Mouse (Mus musculus): Measurements from ENCODE around the gene Sox5.

Gene Sox5

GRCm38 (mm10) chr6:144659115-144660108, 122.4 kb downstream of the Sox5 start:
- DNase-seq (ENCODE audit: low read depth) = no peak

- DNase-seq (ENCODE audit: low read depth) = no peak
Observed at GRCm38 (mm10) chr6:144652876-144653275, 128.9 kb downstream of the Sox5 start.

GRCm38 (mm10) chr6:144648896-144649295, 132.9 kb downstream of the Sox5 start:
- no peak for DNase-seq (ENCODE audit: low read depth)

GRCm38 (mm10) chr6:144648124-144648591, 133.6 kb downstream of the Sox5 start:
- DNase-seq (ENCODE audit: low read depth) = no peak

GRCm38 (mm10) chr6:144646331-144646730, 135.4 kb downstream of the Sox5 start:
- no peak for DNase-seq (ENCODE audit: low read depth)

GRCm38 (mm10) chr6:144645796-144646195, 136.0 kb downstream of the Sox5 start:
- no peak for DNase-seq (ENCODE audit: low read depth)

GRCm38 (mm10) chr6:144644711-144645110, 137.1 kb downstream of the Sox5 start:
- no peak for DNase-seq (ENCODE audit: low read depth)

GRCm38 (mm10) chr6:144643601-144644000, 138.2 kb downstream of the Sox5 start:
- no peak for DNase-seq (ENCODE audit: low read depth)

GRCm38 (mm10) chr6:144641888-144642287, 139.9 kb downstream of the Sox5 start:
- DNase-seq (ENCODE audit: low read depth) = no peak

GRCm38 (mm10) chr6:144640591-144640990, 141.2 kb downstream of the Sox5 start:
- DNase-seq (ENCODE audit: low read depth) = peak; percentile 26

- no peak for DNase-seq (ENCODE audit: low read depth)
Observed at GRCm38 (mm10) chr6:144638547-144638946, 143.2 kb downstream of the Sox5 start.

GRCm38 (mm10) chr6:144627539-144628115, 154.2 kb downstream of the Sox5 start:
- DNase-seq (ENCODE audit: low read depth) = no peak

GRCm38 (mm10) chr6:144621089-144621769, 160.5 kb downstream of the Sox5 start:
- no peak for DNase-seq (ENCODE audit: low read depth)

GRCm38 (mm10) chr6:144611383-144611791, 170.4 kb downstream of the Sox5 start:
- no peak for DNase-seq (ENCODE audit: low read depth)

GRCm38 (mm10) chr6:144610878-144611277, 170.9 kb downstream of the Sox5 start:
- no peak for DNase-seq (ENCODE audit: low read depth)

GRCm38 (mm10) chr6:144602883-144603282, 178.9 kb downstream of the Sox5 start:
- DNase-seq (ENCODE audit: low read depth) = no peak

GRCm38 (mm10) chr6:144600351-144600750, 181.4 kb downstream of the Sox5 start:
- no peak for DNase-seq (ENCODE audit: low read depth)

- no peak for DNase-seq (ENCODE audit: low read depth)
Observed at GRCm38 (mm10) chr6:144598324-144598973, 183.3 kb downstream of the Sox5 start.

- no peak for DNase-seq (ENCODE audit: low read depth)
Observed at GRCm38 (mm10) chr6:144596536-144597210, 185.1 kb downstream of the Sox5 start.

- no peak for DNase-seq (ENCODE audit: low read depth)
Observed at GRCm38 (mm10) chr6:144584854-144585253, 196.9 kb downstream of the Sox5 start.

- DNase-seq (ENCODE audit: low read depth) = no peak
Observed at GRCm38 (mm10) chr6:144584074-144584840, 197.5 kb downstream of the Sox5 start.
